In genomic region chr11:54739012-54739750, GRCm38 (mm10) we compare ENCODE assay signal across 24 mouse cellular contexts. TPM values are rescaled to one million over a fixed set of nuclear protein-coding genes. Genes with fewer than 3 reads are reported as not detected.
DNase-seq lines count a peak whose midpoint lies in the region; ATAC-seq and TF ChIP-seq lines count a peak whose summit lies in the region.
"Had no signal": no experiment of that assay in that cellular context is flagged by ENCODE, and none has a peak within 500 bp of the region (broad histone marks: within the 10 kb centered on the region; RNA-seq: fewer than 3 reads in every experiment).

No protein-coding gene starts in this region.

- H3K36me3 ChIP-seq in kidney, postnatal 0 days (ENCODE audit: insufficient read depth, low read length) = 0 out of 2 replicates have a peak, but pooled peaks cover 5% of the 10 kb centered on the region
- H3K36me3 ChIP-seq in kidney, embryonic 14.5 days (ENCODE audit: control insufficient read depth, insufficient read depth, low read length) = peaks cover 24% of the 10 kb centered on the region
- no peaks in the 10 kb centered on the region; the same call in 1 of the 2 replicates for H3K36me3 ChIP-seq in liver, embryonic 14.5 days (replicated peaks; ENCODE audit: control insufficient read depth, insufficient read depth, low read depth)

- no peak for TF ChIP-seq CTCF in kidney, postnatal 0 days (IDR thresholded peaks at IDR 0.05; ENCODE audit: low read depth)
- TF ChIP-seq CTCF in liver, embryonic 14.5 days (IDR thresholded peaks at IDR 0.05; ENCODE audit: low read depth) = no peak

- ATAC-seq in kidney, postnatal 0 days (replicated peaks; ENCODE audit: low FRiP score, low read depth) = no peak
- no peak for ATAC-seq in kidney, embryonic 14.5 days (ENCODE audit: low FRiP score, low TSS enrichment)
- ATAC-seq in erythroblast, adult 5-6 weeks (replicated peaks; ENCODE audit: low FRiP score, poor library complexity, severe bottlenecking) = peak; percentile 46; the same call in 1 of the 2 replicates
- peak; percentile 43; the same call in 1 of the 2 replicates for ATAC-seq in liver, embryonic 14.5 days (ENCODE audit: insufficient read depth)
- no peak for ATAC-seq in frontal cortex, adult (ENCODE audit: low TSS enrichment)
- ATAC-seq: forebrain, embryonic 16.5 days; hindbrain, postnatal 0 days had no signal

- H3K9me3 ChIP-seq in kidney, postnatal 0 days (replicated peaks; ENCODE audit: low read length) = no peaks in the 10 kb centered on the region
- H3K9me3 ChIP-seq in kidney, embryonic 14.5 days (ENCODE audit: control insufficient read depth, low read length) = no peaks in the 10 kb centered on the region
- no peaks in the 10 kb centered on the region for H3K9me3 ChIP-seq in liver, embryonic 14.5 days (ENCODE audit: control insufficient read depth, low read length)
- H3K9me3 ChIP-seq: embryonic facial prominence, embryonic 15.5 days; forebrain, embryonic 12.5 days; heart, embryonic 10.5 days; hindbrain, embryonic 13.5 days had no signal

- no peak overlapping the region for H3K9ac ChIP-seq in kidney, postnatal 0 days (ENCODE audit: low read depth, low read length)
- H3K9ac ChIP-seq in kidney, embryonic 14.5 days (ENCODE audit: low read depth, low read length) = no peak overlapping the region
- H3K9ac ChIP-seq in liver, embryonic 14.5 days (replicated peaks) = no peak overlapping the region
- H3K9ac ChIP-seq: embryonic facial prominence, embryonic 15.5 days; forebrain, embryonic 12.5 days; hindbrain, embryonic 13.5 days had no signal

- no peak for TF ChIP-seq EP300 in liver, embryonic 14.5 days (IDR thresholded peaks at IDR 0.05; ENCODE audit: low read depth)

- no peaks in the 10 kb centered on the region for H3K27me3 ChIP-seq in kidney, postnatal 0 days (ENCODE audit: insufficient read depth, low read length)
- no peaks in the 10 kb centered on the region for H3K27me3 ChIP-seq in kidney, embryonic 14.5 days (ENCODE audit: control insufficient read depth, insufficient read depth, low read length)
- H3K27me3 ChIP-seq in liver, embryonic 14.5 days (ENCODE audit: control insufficient read depth, insufficient read depth, low read length) = no peaks in the 10 kb centered on the region
- H3K27me3 ChIP-seq: embryonic facial prominence, embryonic 15.5 days; forebrain, embryonic 12.5 days; hindbrain, embryonic 13.5 days had no signal

- no peak overlapping the region for H3K4me2 ChIP-seq in kidney, postnatal 0 days (ENCODE audit: low read length)
- no peak overlapping the region for H3K4me2 ChIP-seq in kidney, embryonic 14.5 days (replicated peaks; ENCODE audit: low read depth, low read length)
- no peak overlapping the region for H3K4me2 ChIP-seq in liver, embryonic 14.5 days (ENCODE audit: low read depth)
- H3K4me2 ChIP-seq: embryonic facial prominence, embryonic 15.5 days; forebrain, embryonic 12.5 days; hindbrain, embryonic 13.5 days had no signal

- H3K4me3 ChIP-seq in kidney, postnatal 0 days (replicated peaks; ENCODE audit: low read depth, low read length) = no peak overlapping the region
- no peak overlapping the region for H3K4me3 ChIP-seq in kidney, embryonic 14.5 days (ENCODE audit: low read length)
- H3K4me3 ChIP-seq in liver, embryonic 14.5 days (ENCODE audit: insufficient read depth in 1 of 2, low read depth in 2 of 2, low read length in 2 of 2) = no peak overlapping the region
- H3K4me3 ChIP-seq: embryonic facial prominence, embryonic 15.5 days; forebrain, embryonic 12.5 days; gastrocnemius, adult 2 months; heart, embryonic 10.5 days; hindbrain, embryonic 13.5 days had no signal

- 68% methylated on average over 4 of the region's 4 CpGs for WGBS in kidney, postnatal 0 days
- whole genome bisulfite sequencing in kidney, embryonic 14.5 days = 77% methylated on average over 4 of the region's 4 CpGs
- 69% methylated on average over 3 of the region's 4 CpGs for WGBS in liver, embryonic 14.5 days (ENCODE audit: insufficient replicate concordance)

- H3K27ac ChIP-seq in kidney, postnatal 0 days = no peak overlapping the region
- no peak overlapping the region for H3K27ac ChIP-seq in kidney, embryonic 14.5 days (ENCODE audit: low read depth, low read length)
- H3K27ac ChIP-seq in liver, embryonic 14.5 days = no peak overlapping the region
- H3K27ac ChIP-seq: embryonic facial prominence, embryonic 15.5 days; forebrain, embryonic 12.5 days; gastrocnemius, adult 2 months; heart, embryonic 10.5 days; hindbrain, embryonic 13.5 days; hindbrain, postnatal 0 days had no signal

- DNase-seq in kidney, postnatal 0 days (ENCODE audit: low spot score) = peak; percentile 34
- DNase-seq in c-Kit-positive CD71-positive TER-119-negative erythroid progenitor cells, embryonic 14.5 days (ENCODE audit: low read depth) = peak; percentile 25
- peak in 1 of 3 experiments; percentile 12 for DNase-seq in liver, embryonic 14.5 days (ENCODE audit: low read depth in 3 of 3, low spot score in 3 of 3)
- DNase-seq in urinary bladder, postnatal 4 days (ENCODE audit: low spot score in 2 of 2) = no peak
- no peak for DNase-seq in lung, postnatal 14 days
- DNase-seq: adrenal gland, adult 8-10 months; adrenal gland, postnatal 36 days; cerebellum, adult 11-12 months; cerebellum, adult 9-11 months; cerebellum, postnatal 36 days; embryo, embryonic 11 days; gastrocnemius, adult 2 months; gastrocnemius, postnatal 25 days; heart, adult 18-20 months; heart, postnatal 14 days had no signal

- H3K4me1 ChIP-seq in kidney, postnatal 0 days (replicated peaks; ENCODE audit: insufficient read depth, low read length) = 0 out of 2 replicates have a peak, but pooled peaks cover 2% of the 10 kb centered on the region
- no peaks in the 10 kb centered on the region for H3K4me1 ChIP-seq in kidney, embryonic 14.5 days (ENCODE audit: control insufficient read depth, insufficient read depth, low read length)
- peaks cover 0 to 5% of the 10 kb centered on the region in 2 experiments; a peak in 1 of 4 replicates for H3K4me1 ChIP-seq in liver, embryonic 14.5 days (replicated peaks; ENCODE audit: control insufficient read depth in 2 of 2, insufficient read depth in 2 of 2, low read length in 1 of 2)
- H3K4me1 ChIP-seq: embryonic facial prominence, embryonic 15.5 days; forebrain, embryonic 12.5 days had no signal

RNA-seq across cellular contexts. Expression of gene Cdc42se2, which starts 48.3 kb away (rescaled TPM):
- polyA plus RNA-seq in kidney, postnatal 0 days (2015; fragmentation: Nextera tagmentation; extraction: Ambion mirVana) = 64.3 and 72.7 TPM in 2 replicates
- 59.3 and 110 TPM in 2 replicates for polyA plus RNA-seq in kidney, embryonic 14.5 days (2014; fragmentation: Nextera tagmentation; extraction: Ambion mirVana)
- total RNA-seq in erythroblast, adult 5-6 weeks (2015; ENCODE audit: low replicate concordance) = 7.9 and 22.7 TPM in 2 replicates
- 14.9 and 16.5 TPM in 2 replicates for total RNA-seq in erythroblast, adult 5-6 weeks (2017; ENCODE audit: low replicate concordance)
- polyA plus RNA-seq in liver, embryonic 14.5 days (2012; rRNA removed) = 9.0 and 9.2 TPM in 2 replicates
- polyA plus RNA-seq in liver, embryonic 14.5 days (2014; fragmentation: Nextera tagmentation; extraction: Ambion mirVana) = 15.5 and 19.1 TPM in 2 replicates

Comparison
In these comparisons a context has a peak if more than half of its experiments do, and no peak if none do; other contexts are left out.
1. ATAC-seq: peak in erythroblast, adult 5-6 weeks (single experiment) and liver, embryonic 14.5 days (single experiment); none in kidney, postnatal 0 days (single experiment), kidney, embryonic 14.5 days (single experiment) and frontal cortex, adult (single experiment).
2. DNase-seq: peak in kidney, postnatal 0 days (single experiment) and c-Kit-positive CD71-positive TER-119-negative erythroid progenitor cells, embryonic 14.5 days (single experiment); none in urinary bladder, postnatal 4 days (0 of 2) and lung, postnatal 14 days (single experiment).